Mouse (Mus musculus) gastrocnemius, postnatal 4 days (tissue): Measurements from ENCODE around the gene Aqp8. TPM values are rescaled to one million over a fixed set of nuclear protein-coding genes. Genes with fewer than 3 reads are reported as not detected.

Experiments used
- DNase-seq, 2 experiments: peaks; one replicate each; pipeline ENCODE4 v3.0.0; 2021 to 2022; ENCODE audit warnings: low spot score in 2 of 2, mixed read lengths in 2 of 2
- long read RNA-seq, 2 experiments: library from polyadenylated mRNA; stranded (forward); transcript quantifications; one replicate each; pipeline ENCODE4 v2.0.0; 2021
- total RNA-seq, 2 experiments: library from RNA; stranded (reverse); gene quantifications; 2 replicates each; pipeline ENCODE4 v1.2.3; 2021

Gene Aqp8
- total RNA-seq = under 1 TPM in 1 of 2 experiments, not detected in 1; 0.18 TPM
- long read RNA-seq, experiment 1 = 0 reads
- long read RNA-seq, experiment 2 = 0 reads

GRCm38 (mm10) chr7:123462070-123462501 lies at the start of gene Aqp8:
Gene Aqp8, plus strand, starts transcription at chr7:123462291.
- DNase-seq = no peak

GRCm38 (mm10) chr7:123416803-123417202 lies 45.3 kb upstream of the Aqp8 start:
- DNase-seq = no peak

- DNase-seq = no peak
Measured at GRCm38 (mm10) chr7:123417661-123418060, 44.4 kb upstream of the Aqp8 start.

GRCm38 (mm10) chr7:123419984-123420383 lies 42.1 kb upstream of the Aqp8 start:
- DNase-seq = no peak

- no peak for DNase-seq
Measured at GRCm38 (mm10) chr7:123421958-123422357, 40.1 kb upstream of the Aqp8 start.

GRCm38 (mm10) chr7:123424281-123424680 lies 37.8 kb upstream of the Aqp8 start:
- DNase-seq = no peak

GRCm38 (mm10) chr7:123425134-123425757 lies 36.8 kb upstream of the Aqp8 start:
- DNase-seq = no peak

- DNase-seq = no peak
Measured at GRCm38 (mm10) chr7:123429624-123430410, 32.3 kb upstream of the Aqp8 start.

- DNase-seq = no peak
Measured at GRCm38 (mm10) chr7:123430411-123430705, 31.7 kb upstream of the Aqp8 start.

GRCm38 (mm10) chr7:123431206-123431605 lies 30.9 kb upstream of the Aqp8 start:
- DNase-seq = no peak

GRCm38 (mm10) chr7:123442079-123442478 lies 20.0 kb upstream of the Aqp8 start:
- DNase-seq = no peak

GRCm38 (mm10) chr7:123448794-123449193 lies 13.3 kb upstream of the Aqp8 start:
- DNase-seq = no peak

- no peak for DNase-seq
Measured at GRCm38 (mm10) chr7:123449676-123450075, 12.4 kb upstream of the Aqp8 start.

- DNase-seq = no peak
Measured at GRCm38 (mm10) chr7:123450515-123450914, 11.6 kb upstream of the Aqp8 start.

- no peak for DNase-seq
Measured at GRCm38 (mm10) chr7:123452551-123452950, 9.5 kb upstream of the Aqp8 start.

GRCm38 (mm10) chr7:123453066-123453465 lies 9.0 kb upstream of the Aqp8 start:
- DNase-seq = no peak

GRCm38 (mm10) chr7:123455088-123455487 lies 7.0 kb upstream of the Aqp8 start:
- no peak for DNase-seq

- no peak for DNase-seq
Measured at GRCm38 (mm10) chr7:123458309-123458708, 3.8 kb upstream of the Aqp8 start.

- DNase-seq = no peak
Measured at GRCm38 (mm10) chr7:123459247-123459646, 2.8 kb upstream of the Aqp8 start.

- no peak for DNase-seq
Measured at GRCm38 (mm10) chr7:123461316-123461715, 775 bp upstream of the Aqp8 start.

GRCm38 (mm10) chr7:123463569-123463968 lies 1.5 kb downstream of the Aqp8 start:
- DNase-seq = no peak

- DNase-seq = peak; percentile 35 to 64
Measured at GRCm38 (mm10) chr7:123465692-123466387, 3.7 kb downstream of the Aqp8 start.
